Mouse (Mus musculus) T-cell, adult 2 months (primary cell): ENCODE data around the gene Gm10961.

Experiments
- DNase-seq: peaks from one replicate; pipeline ENCODE4 v3.0.0; 2022; ENCODE audit warnings: low spot score

Gm10961 gene

DNA sequence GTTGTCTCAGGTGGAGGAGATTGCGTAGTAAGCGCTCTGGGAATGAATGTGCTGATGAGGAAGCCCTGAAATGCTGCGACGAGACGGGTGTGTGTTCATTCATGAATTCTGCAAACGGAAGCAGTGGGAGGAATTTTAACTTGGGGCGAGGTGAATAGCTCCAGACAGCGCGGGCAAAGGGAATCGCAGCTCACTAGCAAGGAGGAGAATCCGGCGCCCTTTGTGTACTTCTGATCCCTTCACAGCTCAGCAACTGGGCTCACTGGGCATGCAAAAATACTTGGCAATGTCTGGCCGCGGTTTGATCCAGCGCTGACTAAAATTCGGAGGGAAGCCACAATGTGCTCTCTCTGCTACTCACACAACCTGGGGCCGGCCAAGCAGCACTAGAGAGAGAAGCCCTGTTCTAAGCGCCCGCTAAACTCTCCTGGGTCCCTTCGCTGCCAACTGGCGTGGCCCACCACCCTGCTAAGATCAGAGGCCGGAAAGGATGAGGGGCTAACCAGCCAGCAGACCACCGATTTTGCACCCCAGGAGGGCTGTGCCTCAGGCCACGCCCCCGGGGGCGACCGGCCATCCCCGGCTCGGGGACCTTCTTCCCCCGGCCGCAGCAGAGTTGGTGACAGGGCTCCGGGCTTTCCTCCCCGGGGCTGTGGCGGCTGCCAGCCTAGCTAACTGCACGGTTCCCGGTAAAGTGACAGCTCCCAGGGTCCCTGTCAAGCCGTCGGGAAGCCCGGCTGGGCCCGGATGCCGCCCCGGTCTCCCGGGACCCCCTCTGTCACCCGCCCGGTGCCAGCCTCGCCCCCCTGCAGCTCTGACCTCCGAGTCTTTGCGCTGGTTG, at the start of gene Gm10961:
Gene Gm10961, plus strand, starts transcription at position 641 of the 841 bp plus-strand sequence.
- no peak for DNase-seq

DNA sequence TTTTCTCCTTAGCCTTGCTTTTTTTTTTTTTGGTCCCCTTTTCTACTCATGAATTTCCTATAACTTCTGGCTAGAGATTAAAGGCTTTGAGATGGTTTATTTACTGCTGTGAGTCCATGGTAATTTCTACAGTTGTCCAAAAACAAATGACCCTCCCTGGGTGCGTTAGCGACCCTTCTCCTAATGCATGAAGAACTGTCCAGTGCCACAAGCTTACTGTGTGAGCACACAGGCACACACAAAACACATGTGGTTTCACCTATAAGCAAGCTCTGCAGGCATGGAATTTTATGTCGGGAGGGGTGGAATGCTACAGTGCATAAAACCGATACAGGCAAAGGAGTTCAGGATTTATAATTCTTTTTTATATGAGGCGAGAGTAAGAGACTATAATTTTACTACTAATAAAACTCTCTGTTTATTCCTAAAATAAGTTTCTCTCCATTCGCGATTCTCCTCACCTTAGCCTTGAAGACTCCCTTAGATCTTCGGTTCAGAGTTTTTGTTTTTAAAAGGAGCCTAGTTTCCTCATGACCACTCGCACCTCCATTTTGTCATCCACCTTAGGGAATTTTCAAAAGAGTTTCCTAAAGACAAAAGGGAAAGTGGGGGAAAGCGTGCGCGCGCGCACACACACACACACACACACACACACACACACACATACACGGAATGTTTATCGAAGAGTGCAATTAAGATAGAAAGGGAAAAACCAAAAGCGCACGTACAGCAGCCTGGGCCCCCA, 48.8 kb upstream of the Gm10961 start:
- no peak for DNase-seq

DNA sequence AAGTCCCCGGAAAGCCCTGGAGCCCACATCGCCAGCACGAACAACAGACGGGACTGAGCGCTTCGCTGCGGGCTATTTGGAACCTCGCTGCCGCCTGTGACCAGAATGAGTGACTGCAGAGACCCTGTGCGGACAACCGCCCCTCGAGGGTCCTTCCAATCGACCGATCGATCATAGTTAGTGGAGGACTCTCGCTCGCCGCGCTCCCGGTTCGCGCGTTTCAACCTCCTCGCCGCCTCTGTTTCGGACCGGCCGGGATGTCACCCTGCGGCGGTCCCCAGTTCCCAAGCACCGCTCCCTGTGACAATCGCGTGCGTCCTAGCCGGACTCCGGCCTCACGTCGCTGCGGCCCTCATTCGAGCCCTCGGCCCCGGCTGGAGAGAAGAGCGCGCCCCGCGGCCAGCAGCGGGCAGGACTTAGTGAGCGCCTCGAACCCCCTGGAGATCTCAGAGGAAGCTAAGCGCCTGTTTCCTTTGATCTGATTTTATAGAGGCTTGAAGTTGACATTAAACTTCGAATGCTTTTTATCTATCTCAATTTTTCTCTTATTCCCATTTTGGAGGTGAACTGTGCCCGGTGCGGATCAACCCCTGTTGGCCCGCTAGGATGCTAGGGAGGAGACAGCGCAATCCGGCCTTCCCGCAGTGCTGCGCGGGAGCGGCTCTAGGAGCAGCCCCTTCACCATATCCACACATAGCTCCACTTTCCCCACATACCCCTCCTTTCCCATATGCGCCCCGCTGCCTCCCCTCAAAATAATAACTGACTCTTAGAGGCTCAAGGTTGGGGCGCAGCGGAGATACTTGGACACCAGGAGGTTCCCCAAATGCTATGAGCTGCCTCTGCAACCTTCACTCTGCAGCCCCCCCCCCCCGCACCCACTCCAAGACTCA, 48.0 kb upstream of the Gm10961 start:
- DNase-seq, result no peak

DNA sequence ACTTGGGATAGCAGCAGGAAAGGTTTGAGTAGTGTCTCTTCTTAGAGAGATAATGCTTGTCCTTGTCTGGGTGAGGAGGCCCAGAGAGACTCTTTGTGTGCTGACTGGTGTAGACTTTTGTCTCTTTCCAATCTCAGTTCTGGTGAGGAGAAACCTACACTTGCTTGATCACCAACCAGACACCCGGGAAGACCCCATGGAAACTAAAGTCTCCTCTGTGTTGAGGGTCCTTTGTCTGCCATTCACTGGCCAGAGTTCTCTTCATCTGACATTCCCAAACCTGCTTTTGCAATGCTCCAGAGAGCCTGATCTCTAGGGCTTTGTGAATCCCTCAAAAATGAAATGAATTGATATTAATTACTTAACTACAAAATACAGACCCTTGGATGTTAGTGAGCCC, 47.2 kb upstream of the Gm10961 start:
- no peak for DNase-seq

DNA sequence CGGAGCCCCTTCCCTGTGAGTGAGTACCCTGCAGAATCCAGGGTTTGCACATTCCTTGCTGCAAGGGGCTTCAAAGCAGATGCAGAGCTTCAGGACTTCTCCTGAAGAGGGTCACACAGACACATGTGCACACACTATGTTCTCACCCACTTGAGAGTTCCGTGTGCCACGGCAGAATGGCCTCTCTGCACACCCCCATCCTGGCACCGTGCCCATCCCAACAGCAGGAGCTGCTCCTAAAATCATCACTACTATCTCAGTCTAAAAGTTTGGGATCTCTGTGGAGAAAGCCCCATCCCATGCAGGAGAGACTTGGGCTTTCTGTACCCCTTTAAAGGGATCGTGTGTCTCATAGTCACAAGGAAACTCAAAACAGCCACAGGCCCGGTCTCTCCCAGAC, 44.6 kb upstream of the Gm10961 start:
- DNase-seq, result no peak

DNA sequence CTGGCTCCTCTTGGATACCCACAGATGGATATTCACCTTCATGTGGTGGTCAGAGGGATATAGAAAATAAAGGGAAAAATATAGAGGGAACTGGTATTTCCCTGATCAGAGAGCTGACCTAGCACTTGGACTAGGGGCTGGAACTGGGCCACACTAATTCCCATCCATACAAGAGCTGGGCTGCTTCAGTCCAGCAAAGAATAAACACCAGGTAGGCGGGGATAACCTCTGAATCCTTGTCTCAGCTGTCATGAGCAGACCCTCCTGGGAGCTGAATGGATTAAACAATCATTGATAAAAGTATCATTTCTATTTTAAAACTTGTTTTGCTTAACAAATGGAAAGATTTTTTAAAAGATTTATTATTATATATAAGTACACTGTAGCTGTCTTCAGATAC, 39.5 kb upstream of the Gm10961 start:
- no peak for DNase-seq

DNA sequence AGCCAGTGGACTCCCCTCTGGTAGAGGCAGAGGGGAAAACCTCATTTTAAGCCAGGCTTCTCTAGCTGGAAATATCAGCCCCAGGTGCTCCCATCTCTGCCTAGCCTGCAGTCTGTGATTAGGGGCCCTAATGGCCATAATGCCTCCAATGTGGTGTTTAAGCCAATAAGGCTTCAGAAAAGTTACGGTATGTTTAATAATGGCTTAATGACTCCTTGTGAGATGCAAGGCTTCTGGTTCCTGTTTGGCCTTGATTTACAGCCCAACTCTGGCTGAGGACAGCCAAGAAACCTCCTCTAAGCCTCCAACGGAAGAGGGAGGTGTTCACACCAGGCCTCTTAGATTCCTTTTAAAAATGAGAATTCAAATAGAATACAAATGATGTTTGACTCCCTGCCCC, 37.5 kb upstream of the Gm10961 start:
- DNase-seq, result no peak

DNA sequence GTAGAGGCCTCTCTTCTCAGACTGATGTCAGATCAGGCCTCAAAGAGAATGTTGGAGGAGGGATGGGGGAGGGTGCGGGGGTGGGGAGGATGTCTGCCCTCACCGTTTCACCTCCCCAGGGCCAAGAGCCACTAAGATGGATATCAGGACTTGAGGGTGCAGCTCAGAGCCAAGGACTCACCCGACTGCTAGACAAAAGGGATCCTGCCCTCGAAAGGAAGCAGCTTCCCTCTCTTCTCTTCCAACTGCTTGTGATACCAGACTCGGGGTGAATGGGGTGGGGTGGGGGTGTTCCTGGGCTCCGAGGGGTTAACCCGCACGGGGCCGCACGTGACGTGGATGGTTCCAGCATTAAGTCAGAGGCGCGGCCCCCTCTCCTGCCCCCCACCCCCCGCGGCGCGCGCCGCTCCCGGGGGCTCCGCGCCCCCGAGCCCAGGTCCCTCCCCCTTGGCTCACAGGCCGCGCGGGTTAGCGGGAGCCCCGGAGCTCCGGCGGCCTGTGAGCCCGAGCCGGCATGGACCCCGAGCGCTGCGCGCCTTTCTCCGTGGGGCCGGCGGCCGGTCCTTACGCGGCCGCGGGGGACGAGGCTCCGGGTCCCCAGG, 36.4 kb upstream of the Gm10961 start, which contains the start of gene Alx3:
Gene Alx3, plus strand, starts transcription at position 370 of the 602 bp plus-strand sequence.
- no peak for DNase-seq

DNA sequence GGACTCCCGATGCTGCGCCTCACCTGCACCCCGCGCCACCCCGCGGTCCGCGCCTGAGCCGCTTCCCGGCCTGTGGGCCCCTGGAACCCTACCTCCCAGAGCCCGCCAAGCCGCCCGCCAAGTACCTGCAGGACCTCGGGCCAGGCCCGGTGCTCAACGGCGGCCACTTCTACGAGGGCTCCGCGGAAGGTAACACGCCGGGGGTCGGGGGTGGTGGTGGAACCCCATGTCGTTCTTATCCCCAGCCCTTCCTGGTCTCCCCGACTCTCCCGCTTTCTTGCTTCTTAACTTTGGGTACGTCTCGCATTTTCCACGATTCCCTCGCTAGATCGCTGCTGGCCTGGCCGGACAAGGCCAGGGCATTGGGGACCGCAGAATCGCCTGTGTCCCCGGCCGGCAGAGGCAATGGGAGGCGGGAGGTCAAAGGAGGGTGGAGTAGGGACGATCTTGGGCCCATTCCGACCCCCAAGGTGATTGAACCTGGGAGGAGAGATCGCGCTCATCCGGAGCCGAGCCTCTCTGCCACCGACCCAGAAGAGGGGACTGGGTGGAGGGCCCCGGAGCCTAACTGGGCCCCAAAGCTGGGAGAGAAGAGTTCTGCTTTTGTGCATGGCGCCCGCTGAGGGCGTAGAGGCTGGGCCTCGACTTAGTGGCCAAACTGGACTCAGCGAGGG, 35.7 kb upstream of the Gm10961 start:
- no peak for DNase-seq

DNA sequence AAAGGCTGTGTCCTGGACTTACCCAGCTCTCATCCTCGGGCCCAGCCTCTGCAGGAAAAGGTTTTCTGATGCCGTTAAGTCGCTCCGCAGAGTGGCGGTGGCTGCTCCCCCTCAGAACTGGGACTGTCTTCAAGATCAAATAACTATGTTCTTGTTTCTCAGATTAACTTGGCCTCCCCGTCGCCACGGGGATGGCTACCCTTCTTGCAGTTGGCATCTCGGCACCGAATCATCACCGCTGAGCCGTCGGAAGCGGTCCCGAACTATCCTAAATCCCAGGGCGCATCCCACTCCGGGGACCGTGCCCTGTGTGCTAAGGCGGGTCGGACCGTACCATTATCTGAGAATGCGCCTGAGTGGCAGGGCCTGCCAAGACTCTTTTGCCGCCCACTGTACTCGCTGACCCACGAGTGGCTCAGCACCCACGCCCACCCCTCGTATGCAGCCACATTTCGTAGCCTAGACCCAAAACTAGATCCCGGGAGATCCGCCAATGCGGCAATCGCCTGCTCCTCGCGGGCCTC, 35.1 kb upstream of the Gm10961 start:
- DNase-seq, result no peak

DNA sequence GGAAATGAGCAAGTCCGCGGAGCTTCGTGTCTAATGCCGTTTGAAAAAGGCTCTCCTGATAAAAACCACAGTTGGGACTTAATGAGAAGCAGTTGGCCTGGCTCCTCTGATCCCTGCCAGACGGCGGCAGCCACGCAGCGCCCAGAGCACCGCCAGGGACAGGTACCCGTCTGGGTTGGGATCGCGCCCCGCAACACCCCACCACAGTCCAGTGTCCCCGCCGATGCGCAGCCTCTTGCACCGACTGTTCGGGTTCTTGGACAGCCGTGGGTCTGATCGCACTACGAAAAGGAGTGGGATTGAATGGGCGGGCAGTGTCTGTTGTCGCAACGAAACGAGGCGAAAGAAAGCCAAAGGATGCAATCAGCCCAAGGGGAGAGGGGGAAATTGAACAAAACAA, 34.6 kb upstream of the Gm10961 start:
- no peak for DNase-seq

DNA sequence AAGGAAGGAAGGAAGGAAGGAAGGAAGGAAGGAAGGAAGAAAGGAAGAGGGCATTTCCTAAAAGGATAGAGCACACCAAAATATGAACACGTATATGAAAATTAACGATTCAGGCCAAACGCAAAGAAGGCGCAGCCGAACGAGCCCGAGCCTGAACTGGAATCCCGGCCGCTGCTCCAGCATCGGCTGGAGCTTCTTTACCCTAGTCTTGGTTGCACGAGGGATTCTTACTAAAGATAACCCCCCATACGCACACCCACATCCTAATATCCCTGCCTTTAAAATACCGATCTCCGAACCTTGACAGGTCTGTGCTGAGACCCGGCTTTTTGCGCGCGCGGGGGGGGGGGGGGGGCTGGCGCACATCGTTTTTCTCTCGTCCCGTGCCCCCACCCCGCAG, 34.0 kb upstream of the Gm10961 start:
- DNase-seq, result no peak

DNA sequence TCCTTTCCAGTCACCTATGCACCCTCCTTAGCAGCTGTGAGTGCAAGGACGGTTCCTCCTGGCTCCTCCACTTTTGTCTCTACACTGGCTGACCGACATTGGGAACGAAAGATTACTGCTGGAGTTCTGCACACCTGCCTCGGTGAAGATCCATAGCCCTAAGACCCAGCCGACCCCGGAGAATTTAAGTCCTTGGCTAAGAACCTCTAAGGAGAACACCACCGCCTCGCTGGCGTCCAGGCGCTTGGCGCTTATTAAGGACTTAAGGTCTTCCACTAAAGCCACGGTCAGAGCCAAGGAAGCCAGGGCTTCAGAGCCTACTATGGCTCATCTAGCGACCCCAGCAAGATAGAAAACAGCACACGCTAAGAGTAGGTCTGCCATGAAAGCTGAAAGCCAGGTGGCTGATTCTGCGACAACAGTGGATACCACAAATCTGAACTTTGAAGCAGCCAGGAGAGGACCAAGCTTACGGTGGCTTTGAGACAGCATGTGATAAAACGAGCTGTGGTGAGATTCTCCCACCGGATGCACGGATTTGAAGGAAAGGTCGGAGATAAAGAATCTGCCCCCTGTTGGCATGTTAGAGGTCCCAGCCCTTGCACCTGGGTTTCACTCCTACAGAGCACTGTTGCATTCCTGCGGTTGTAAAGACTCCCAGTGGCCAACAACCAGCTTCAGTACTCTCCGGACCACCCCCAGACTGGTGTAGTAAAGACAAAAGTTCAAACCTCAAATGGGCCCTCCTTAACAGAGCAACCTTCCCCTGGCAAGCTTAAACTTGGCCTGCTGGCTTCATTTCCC, 33.3 kb upstream of the Gm10961 start:
- no peak for DNase-seq

DNA sequence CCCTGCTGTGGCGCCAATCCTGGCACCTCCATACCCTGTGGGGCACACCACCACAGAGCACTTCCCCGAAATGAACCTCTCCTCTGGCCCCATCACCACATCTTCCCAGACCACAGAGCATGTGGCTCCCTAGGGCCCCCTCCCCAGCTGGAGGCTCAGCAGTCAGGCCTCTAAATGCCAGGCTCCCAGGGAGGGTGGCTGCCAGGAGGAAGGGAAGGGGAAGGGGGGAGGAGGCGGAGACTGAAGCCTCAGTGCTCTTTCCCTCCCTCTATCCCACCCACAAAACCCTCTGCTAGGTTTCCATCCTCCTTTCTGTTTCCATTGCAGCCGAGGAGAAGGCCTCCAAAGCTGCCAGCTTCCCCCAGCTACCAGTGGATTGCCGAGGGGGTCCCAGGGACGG, 31.0 kb upstream of the Gm10961 start:
- no peak for DNase-seq

DNA sequence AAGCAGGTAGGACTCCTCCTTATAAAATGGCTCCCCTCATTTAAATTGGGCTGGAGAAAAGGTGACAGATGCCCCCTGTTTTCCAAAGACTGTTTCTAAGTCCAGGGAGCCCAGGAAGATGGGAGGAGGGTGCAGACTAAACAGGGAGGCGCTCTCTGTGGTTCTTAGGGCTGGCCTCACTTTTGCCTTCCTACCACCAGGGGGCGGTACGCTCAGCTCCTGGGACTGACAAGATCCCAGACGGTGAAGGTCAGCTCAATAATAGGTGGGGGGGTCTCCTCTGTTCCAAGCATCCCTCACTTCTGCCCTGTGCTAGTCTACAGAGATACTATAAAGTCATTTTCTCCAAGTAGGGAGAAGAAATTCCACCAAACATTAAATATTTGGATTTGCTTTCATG, 25.8 kb upstream of the Gm10961 start:
- peak; percentile 33 for DNase-seq

DNA sequence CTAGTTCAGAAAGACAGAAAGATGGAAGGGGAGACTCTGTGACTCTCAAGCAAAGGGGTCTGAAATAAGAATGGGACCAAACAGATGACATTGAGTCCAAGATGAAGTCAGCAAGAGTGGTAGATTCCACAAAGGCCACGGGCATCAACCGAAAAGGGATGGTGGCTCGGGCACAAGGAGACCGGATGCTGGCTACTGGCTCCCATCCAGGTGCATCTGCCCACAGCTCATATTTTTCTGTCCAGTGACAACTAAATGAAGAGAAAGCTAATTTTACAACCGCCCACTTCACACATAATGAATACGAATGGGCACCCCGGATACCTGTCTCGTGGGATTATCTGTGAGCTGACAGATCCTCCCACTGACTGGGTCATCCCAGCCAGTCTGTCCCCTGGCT, 23.9 kb upstream of the Gm10961 start:
- DNase-seq, result no peak

DNA sequence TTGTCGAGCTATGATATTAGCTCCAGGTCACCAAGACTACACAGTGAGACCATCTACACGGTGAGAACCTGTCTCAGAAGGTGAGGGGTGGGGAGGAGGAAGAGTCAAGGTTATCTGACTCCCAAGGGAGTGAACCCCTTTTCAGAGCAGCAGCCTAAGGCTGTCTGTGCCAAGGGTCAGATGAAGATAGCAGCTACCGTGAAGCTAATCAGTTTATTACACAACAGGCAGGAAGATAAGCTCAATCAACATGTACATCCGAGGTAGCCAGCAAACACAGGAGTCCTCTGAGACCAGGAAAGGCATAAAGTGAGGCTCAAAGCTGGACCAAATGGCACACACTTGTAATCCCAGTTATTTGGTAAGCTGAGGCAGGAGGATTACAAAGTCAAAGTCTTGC, 22.3 kb upstream of the Gm10961 start:
- DNase-seq, result no peak

DNA sequence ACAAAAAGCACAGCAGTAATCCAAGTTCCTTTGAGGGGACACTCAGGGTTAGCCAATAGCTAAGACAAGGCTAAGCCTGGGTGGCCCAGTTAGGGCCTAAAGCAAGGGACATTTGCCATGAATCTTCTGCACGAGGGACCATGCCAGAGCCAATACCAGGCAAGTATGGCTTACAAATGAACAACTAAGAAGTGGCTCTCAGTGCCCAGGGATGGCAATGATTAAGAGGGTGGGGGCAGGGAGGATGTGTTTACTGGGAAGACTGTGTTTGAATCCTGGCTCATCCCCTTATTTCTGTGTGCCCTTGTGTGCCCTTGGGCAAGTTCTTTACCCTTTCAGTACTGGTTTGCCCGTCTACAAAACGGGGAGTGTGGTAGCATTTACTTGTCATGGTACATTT, 21.7 kb upstream of the Gm10961 start:
- no peak for DNase-seq

DNA sequence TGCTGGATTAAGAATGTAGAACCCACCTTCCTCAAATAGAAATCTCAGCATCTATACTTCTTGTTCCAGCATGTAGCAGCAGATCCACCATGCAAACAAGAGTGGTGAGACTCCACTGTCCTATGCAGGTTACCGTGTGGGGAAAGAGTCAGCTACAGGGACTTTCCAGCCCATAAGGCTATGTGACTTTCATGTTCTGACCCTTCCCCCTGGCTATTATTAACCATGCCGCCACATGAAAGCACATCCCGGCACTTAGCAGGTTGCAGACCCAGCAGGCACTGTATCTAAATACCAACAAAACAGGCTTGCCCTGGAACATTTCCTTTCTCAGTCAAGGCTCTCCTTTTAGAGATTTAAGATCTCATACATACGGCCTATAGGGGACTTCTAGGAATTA, 19.7 kb upstream of the Gm10961 start:
- no peak for DNase-seq

DNA sequence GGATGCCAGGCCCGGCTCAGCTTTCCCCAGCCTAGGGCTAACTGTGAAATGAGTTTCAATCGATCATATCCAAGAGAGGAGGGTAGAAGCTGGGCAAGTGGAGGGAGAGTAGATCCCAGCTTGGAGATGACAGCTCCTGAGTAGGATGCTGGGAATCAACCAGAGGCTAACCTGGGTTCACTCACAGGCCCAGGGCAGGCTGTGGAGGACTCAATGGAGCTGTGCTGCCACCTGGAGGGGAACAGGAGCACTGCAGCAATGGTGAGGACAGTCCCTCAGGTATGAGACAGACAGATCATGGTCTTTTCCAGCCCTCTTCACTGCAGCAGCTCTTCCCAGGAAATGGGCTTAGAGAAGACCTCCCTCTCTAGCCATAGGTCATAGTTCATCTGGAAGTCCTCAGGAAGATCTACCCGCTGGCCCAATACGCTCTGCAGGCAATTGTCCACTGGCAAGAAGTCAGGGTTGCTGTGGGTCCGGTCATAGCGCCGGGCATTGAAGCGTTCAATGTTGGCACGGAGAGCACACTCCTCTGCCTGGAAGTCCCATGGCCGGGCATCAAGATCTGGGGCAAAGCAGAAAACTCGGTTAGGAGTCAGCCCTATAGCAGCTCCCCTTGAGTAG, 18.1 kb upstream of the Gm10961 start:
- peak; percentile 31 for DNase-seq
